Comparison of ENCODE assay signal across 8 mouse cellular contexts in genomic region chr3:103808891-103809798, GRCm38 (mm10). TPM values are rescaled to one million over a fixed set of nuclear protein-coding genes. Genes with fewer than 3 reads are reported as not detected.
DNase-seq lines count a peak whose midpoint lies in the region; ATAC-seq and TF ChIP-seq lines count a peak whose summit lies in the region.

Gene Dclre1b, minus strand, starts transcription at chr3:103809444.
Gene Ap4b1, plus strand, starts transcription at chr3:103809520.
Gene Gm43064, plus strand, starts transcription at chr3:103809573.

- no peak for TF ChIP-seq CTCF in heart, adult 2 months (IDR thresholded peaks at IDR 0.05)

- peak within 1 kb of the TSS; percentile 88 for H3K27ac ChIP-seq in embryonic facial prominence, embryonic 13.5 days
- H3K27ac ChIP-seq in heart, adult 2 months, result peak within 1 kb of the TSS; percentile 98
- H3K27ac ChIP-seq in limb, embryonic 13.5 days, result peak within 1 kb of the TSS; percentile 88
- peak within 1 kb of the TSS; percentile 92 for H3K27ac ChIP-seq in midbrain, embryonic 16.5 days (ENCODE audit: low read length)

- peaks cover 35% of the 10 kb centered on the region for H3K36me3 ChIP-seq in embryonic facial prominence, embryonic 13.5 days
- peaks cover 10% of the 10 kb centered on the region for H3K36me3 ChIP-seq in heart, adult 2 months (ENCODE audit: control insufficient read depth, insufficient read depth, low read length)
- H3K36me3 ChIP-seq in limb, embryonic 13.5 days, result peaks cover 36% of the 10 kb centered on the region
- H3K36me3 ChIP-seq in midbrain, embryonic 16.5 days (ENCODE audit: control insufficient read depth, insufficient read depth, low read length), result peaks cover 3% of the 10 kb centered on the region; the same call in 1 of the 2 replicates

- H3K27me3 ChIP-seq in embryonic facial prominence, embryonic 13.5 days, result no peaks in the 10 kb centered on the region
- no peaks in the 10 kb centered on the region for H3K27me3 ChIP-seq in heart, adult 2 months (ENCODE audit: control insufficient read depth, insufficient read depth, low read length)
- H3K27me3 ChIP-seq in limb, embryonic 13.5 days, result no peaks in the 10 kb centered on the region
- no peaks in the 10 kb centered on the region for H3K27me3 ChIP-seq in midbrain, embryonic 16.5 days (ENCODE audit: control insufficient read depth, insufficient read depth, low read depth, low read length)

- peak; percentile 60; the same call in 1 of the 2 replicates for TF ChIP-seq EP300 in heart, adult 2 months (IDR thresholded peaks at IDR 0.05; ENCODE audit: insufficient read depth, low read depth, low read length)

- peak; percentile 94 for DNase-seq in 3134 (ENCODE audit: extremely low read depth, insufficient read length, low spot score)
- DNase-seq in adrenal gland, postnatal 36 days, result peak; percentile 95 to 96
- peak; percentile 93 to 94 for DNase-seq in heart, adult 2 months
- DNase-seq in kidney, adult 8-10 months, result peak; percentile 86 to 89
- DNase-seq in spleen, postnatal 10 days (ENCODE audit: low spot score in 2 of 2), result peak; percentile 84 to 93

- no peaks in the 10 kb centered on the region for H3K9me3 ChIP-seq in embryonic facial prominence, embryonic 13.5 days
- no peaks in the 10 kb centered on the region for H3K9me3 ChIP-seq in limb, embryonic 13.5 days
- no peaks in the 10 kb centered on the region for H3K9me3 ChIP-seq in midbrain, embryonic 16.5 days (replicated peaks; ENCODE audit: control insufficient read depth, low read length, poor library complexity, severe bottlenecking)

- H3K79me2 ChIP-seq in heart, adult 2 months (replicated peaks; ENCODE audit: control insufficient read depth, insufficient read depth, low read length), result peaks cover 1% of the 10 kb centered on the region; the same call in 1 of the 2 replicates

- peak; percentile 95 for TF ChIP-seq POLR2A in heart, adult 2 months (IDR thresholded peaks at IDR 0.05; ENCODE audit: insufficient read depth, low read depth, low read length)

- WGBS in embryonic facial prominence, embryonic 13.5 days, result under 1% methylated on average over 58 of the region's 70 CpGs
- 1% methylated on average over 69 of the region's 70 CpGs for WGBS in heart, adult 2 months
- under 1% methylated on average over 62 of the region's 70 CpGs for WGBS in limb, embryonic 13.5 days
- WGBS in midbrain, embryonic 16.5 days, result under 1% methylated on average over 62 of the region's 70 CpGs

- peak; percentile 93 for ATAC-seq in embryonic facial prominence, embryonic 13.5 days (ENCODE audit: insufficient number of reproducible peaks, insufficient read depth, low FRiP score, low TSS enrichment, low read depth)
- peak; percentile 98 for ATAC-seq in limb, embryonic 13.5 days (ENCODE audit: low FRiP score, low read depth)
- ATAC-seq in midbrain, embryonic 16.5 days, result peak; percentile 99

- H3K4me1 ChIP-seq in embryonic facial prominence, embryonic 13.5 days, result peaks cover 9% of the 10 kb centered on the region
- no peaks in the 10 kb centered on the region; the same call in 1 of the 2 replicates for H3K4me1 ChIP-seq in heart, adult 2 months (ENCODE audit: control insufficient read depth, insufficient read depth, low read length)
- peaks cover 14% of the 10 kb centered on the region for H3K4me1 ChIP-seq in limb, embryonic 13.5 days
- H3K4me1 ChIP-seq in midbrain, embryonic 16.5 days (ENCODE audit: control insufficient read depth, insufficient read depth, low read length), result peaks cover 18% of the 10 kb centered on the region

- H3K9ac ChIP-seq in embryonic facial prominence, embryonic 13.5 days, result peak within 1 kb of the TSS; percentile 91
- H3K9ac ChIP-seq in heart, adult 2 months (ENCODE audit: low read depth, low read length), result peak within 1 kb of the TSS; percentile 92
- H3K9ac ChIP-seq in limb, embryonic 13.5 days, result peak within 1 kb of the TSS; percentile 88
- peak within 1 kb of the TSS; percentile 90 for H3K9ac ChIP-seq in midbrain, embryonic 16.5 days (ENCODE audit: low read depth, low read length)

- intact Hi-C loops in heart, adult 2 months (cut with DNase I), result loop anchor here (1.0 to 2.0 kb wide), 3 partner anchors 18 to 70 kb away; partner anchors contain the start of genes Gm10964, Hipk1 and Olfml3

- peak within 1 kb of the TSS; percentile 74 for H3K4me2 ChIP-seq in embryonic facial prominence, embryonic 13.5 days
- H3K4me2 ChIP-seq in limb, embryonic 13.5 days (replicated peaks), result peak within 1 kb of the TSS; percentile 80
- peak within 1 kb of the TSS; percentile 60 for H3K4me2 ChIP-seq in midbrain, embryonic 16.5 days (ENCODE audit: low read length)

- H3K4me3 ChIP-seq in embryonic facial prominence, embryonic 13.5 days, result peak within 1 kb of the TSS; percentile 78
- H3K4me3 ChIP-seq in heart, adult 2 months, result peak within 1 kb of the TSS; percentile 85
- H3K4me3 ChIP-seq in limb, embryonic 13.5 days, result peak within 1 kb of the TSS; percentile 80
- H3K4me3 ChIP-seq in midbrain, embryonic 16.5 days (ENCODE audit: low read depth, low read length), result peak within 1 kb of the TSS; percentile 62

RNA-seq across cellular contexts. Expression of gene Dclre1b, which starts in this region (rescaled TPM):
- 10 to 100 TPM; 15.1 to 15.8 TPM for total RNA-seq in adrenal gland, postnatal 36 days (2021)
- polyA plus RNA-seq in embryonic facial prominence, embryonic 13.5 days (2015; fragmentation: Nextera tagmentation; extraction: Ambion mirVana), result 30.9 and 32.9 TPM in 2 replicates
- total RNA-seq in heart, adult 2 months (2021), result 10 to 100 TPM; 10.7 to 12.0 TPM
- 6.9 and 7.4 TPM in 2 replicates for polyA plus RNA-seq in heart, adult 2 months (2012; rRNA removed)
- polyA plus RNA-seq in limb, embryonic 13.5 days (2015; fragmentation: Nextera tagmentation; extraction: Ambion mirVana), result 33.3 and 34.9 TPM in 2 replicates
- polyA plus RNA-seq in midbrain, embryonic 16.5 days (2015; fragmentation: Nextera tagmentation; extraction: Ambion mirVana), result 20.3 and 22.0 TPM in 2 replicates

RNA-seq across cellular contexts. Expression of gene Ap4b1, which starts in this region (rescaled TPM):
- total RNA-seq in adrenal gland, postnatal 36 days (2021), result 10 to 100 TPM; 17.4 to 20.3 TPM
- polyA plus RNA-seq in embryonic facial prominence, embryonic 13.5 days (2015; fragmentation: Nextera tagmentation; extraction: Ambion mirVana), result 19.6 and 22.2 TPM in 2 replicates
- 10 to 100 TPM; 14.8 to 17.7 TPM for total RNA-seq in heart, adult 2 months (2021)
- polyA plus RNA-seq in heart, adult 2 months (2012; rRNA removed), result 14.6 and 25.0 TPM in 2 replicates
- 23.2 TPM in 2 replicates for polyA plus RNA-seq in limb, embryonic 13.5 days (2015; fragmentation: Nextera tagmentation; extraction: Ambion mirVana)
- polyA plus RNA-seq in midbrain, embryonic 16.5 days (2015; fragmentation: Nextera tagmentation; extraction: Ambion mirVana), result 20.5 and 22.8 TPM in 2 replicates

RNA-seq across cellular contexts. Expression of gene Gm43064, which starts in this region (rescaled TPM):
- under 1 TPM; 0.13 to 0.30 TPM for total RNA-seq in adrenal gland, postnatal 36 days (2021)
- polyA plus RNA-seq in embryonic facial prominence, embryonic 13.5 days (2015; fragmentation: Nextera tagmentation; extraction: Ambion mirVana), result 0.24 and 0.91 TPM in 2 replicates
- total RNA-seq in heart, adult 2 months (2021), result under 1 TPM in 1 of 2 experiments, not detected in 1; 0.10 TPM
- not detected in 2 replicates for polyA plus RNA-seq in heart, adult 2 months (2012; rRNA removed)
- 0.34 TPM in 1 of 2 replicates, not detected in the other for polyA plus RNA-seq in limb, embryonic 13.5 days (2015; fragmentation: Nextera tagmentation; extraction: Ambion mirVana)
- polyA plus RNA-seq in midbrain, embryonic 16.5 days (2015; fragmentation: Nextera tagmentation; extraction: Ambion mirVana), result 0.15 and 0.65 TPM in 2 replicates

Comparison
In these comparisons a context has a peak if more than half of its experiments do, and no peak if none do; other contexts are left out.
1. Peak in every context shown above with its lines: DNase-seq, ATAC-seq, H3K4me3 ChIP-seq and H3K27ac ChIP-seq.